Mouse (Mus musculus) MEL (cell line): Measurements from ENCODE around the gene Gm21973. TPM values are rescaled to one million over a fixed set of nuclear protein-coding genes. Genes with fewer than 3 reads are reported as not detected.

Source experiments
- DNase-seq: peaks from one replicate; pipeline ENCODE4 v3.0.0; 2011; ENCODE audit warnings: low read depth, low spot score
- H3K27ac ChIP-seq: 2 replicates; pipeline ENCODE4 v1.5.1; 2012; ENCODE audit warnings: low read depth, mild to moderate bottlenecking, control low read depth, low read length, moderate library complexity; ENCODE audit not compliant: control insufficient read depth
- H3K27me3 ChIP-seq, 2 experiments: fragments of 150-350 bp in 1 of 2; sonication (generic) in 1 of 2; 2 replicates each; pipeline ENCODE4 v1.6.1; 2012; ENCODE audit warnings: low read length in 2 of 2, mild to moderate bottlenecking in 2 of 2, improper control_type of control experiment in 1 of 2, moderate library complexity in 1 of 2; ENCODE audit not compliant: insufficient read depth in 2 of 2, control insufficient read depth in 1 of 2
- H3K36me3 ChIP-seq, 2 experiments: 2 replicates each; pipeline ENCODE4 v1.6.1; 2012 to 2014; ENCODE audit warnings: low read length in 2 of 2, improper control_type of control experiment in 1 of 2, inconsistent platforms in 1 of 2, mild to moderate bottlenecking in 1 of 2; ENCODE audit not compliant: insufficient read depth in 2 of 2, control insufficient read depth in 1 of 2
- H3K4me1 ChIP-seq, 2 experiments: fragments of 150-350 bp in 1 of 2; sonication (generic) in 1 of 2; 2 replicates each; pipeline ENCODE4 v1.6.1; 2012; ENCODE audit warnings: low read length in 2 of 2, improper control_type of control experiment in 1 of 2, mild to moderate bottlenecking in 1 of 2; ENCODE audit not compliant: insufficient read depth in 2 of 2, control insufficient read depth in 1 of 2
- H3K4me3 ChIP-seq, 2 experiments: fragments of 150-350 bp in 1 of 2; sonication (generic) in 1 of 2; 2 replicates each; pipeline ENCODE4 v1.5.1; 2012; ENCODE audit warnings: low read depth in 2 of 2, low read length in 2 of 2, mild to moderate bottlenecking in 2 of 2, moderate library complexity in 2 of 2, control low read depth in 1 of 2, improper control_type of control experiment in 1 of 2; ENCODE audit not compliant: control insufficient read depth in 1 of 2, insufficient read depth in 1 of 2
- H3K79me2 ChIP-seq: 2 replicates; pipeline ENCODE4 v1.6.1; 2012; ENCODE audit warnings: mild to moderate bottlenecking, low read length, moderate library complexity; ENCODE audit not compliant: control insufficient read depth, poor library complexity, insufficient read depth
- H3K9ac ChIP-seq: 2 replicates; pipeline ENCODE4 v1.6.1; 2012; ENCODE audit warnings: low read depth, mild to moderate bottlenecking, control low read depth, low read length, moderate library complexity; ENCODE audit not compliant: control insufficient read depth, poor library complexity, severe bottlenecking
- H3K9me3 ChIP-seq: fragments of 150-350 bp; sonication (generic); replicated peaks from 2 replicates; pipeline ENCODE4 v1.6.1; 2012; ENCODE audit warnings: mild to moderate bottlenecking, low read length, improper control_type of control experiment, moderate library complexity; ENCODE audit not compliant: insufficient read depth
- BHLHE40 ChIP-seq: IDR thresholded peaks from 2 replicates; pipeline ENCODE4 v1.6.1; 2012; ENCODE audit warnings: low read depth, mild to moderate bottlenecking, inconsistent platforms, low read length, improper control_type of control experiment, borderline replicate concordance
- CHD1 ChIP-seq: IDR thresholded peaks from 2 replicates; pipeline ENCODE4 v1.6.1; 2012; ENCODE audit warnings: low read depth, mild to moderate bottlenecking, inconsistent platforms, low read length, improper control_type of control experiment
- CTCF ChIP-seq, 3 experiments: IDR thresholded peaks in 2 of 3; conservative IDR thresholded peaks in 1 of 3; 2 replicates each; pipeline ENCODE4 v1.5.1; 2011 to 2012; ENCODE audit warnings: low read length in 3 of 3, low read depth in 2 of 3, mild to moderate bottlenecking in 2 of 3, improper control_type of control experiment in 1 of 3, inconsistent platforms in 1 of 3, mixed read lengths in 1 of 3, moderate library complexity in 1 of 3; ENCODE audit not compliant: control insufficient read depth in 1 of 3, insufficient read depth in 1 of 3, poor library complexity in 1 of 3, severe bottlenecking in 1 of 3
- EP300 ChIP-seq, 2 experiments: IDR thresholded peaks; 2 replicates each; pipeline ENCODE4 v1.6.1; 2011; ENCODE audit warnings: improper control_type of control experiment in 2 of 2, low read length in 2 of 2, low read depth in 1 of 2, mild to moderate bottlenecking in 1 of 2
- ETS1 ChIP-seq: IDR thresholded peaks from 2 replicates; pipeline ENCODE4 v1.6.1; 2012; ENCODE audit warnings: low read depth, mild to moderate bottlenecking, inconsistent platforms, low read length, improper control_type of control experiment, moderate library complexity
- GABPA ChIP-seq: IDR thresholded peaks from 2 replicates; pipeline ENCODE4 v1.6.1; 2012; ENCODE audit warnings: low read depth, mild to moderate bottlenecking, inconsistent platforms, low read length, improper control_type of control experiment, moderate library complexity
- MAFK ChIP-seq: IDR thresholded peaks from 2 replicates; pipeline ENCODE4 v1.6.1; 2011; ENCODE audit warnings: low read depth, mild to moderate bottlenecking, low read length, improper control_type of control experiment, borderline replicate concordance
- MAZ ChIP-seq: IDR thresholded peaks from 2 replicates; pipeline ENCODE4 v1.6.1; 2012; ENCODE audit warnings: low read depth, mild to moderate bottlenecking, inconsistent platforms, low read length, improper control_type of control experiment
- MYB ChIP-seq: IDR thresholded peaks from 2 replicates; pipeline ENCODE4 v1.6.1; 2011; ENCODE audit warnings: mild to moderate bottlenecking, low read depth, low read length, improper control_type of control experiment
- MYC ChIP-seq: IDR thresholded peaks from 2 replicates; pipeline ENCODE4 v1.6.1; 2011; ENCODE audit warnings: low read depth, mild to moderate bottlenecking, low read length, improper control_type of control experiment, moderate library complexity
- NRF1 ChIP-seq: IDR thresholded peaks from 2 replicates; pipeline ENCODE4 v1.6.1; 2014; ENCODE audit warnings: low read depth, mild to moderate bottlenecking, inconsistent platforms, low read length, improper control_type of control experiment, moderate library complexity; ENCODE audit not compliant: poor library complexity, insufficient read depth, severe bottlenecking
- SMC3 ChIP-seq: IDR thresholded peaks from 2 replicates; pipeline ENCODE4 v1.6.1; 2011; ENCODE audit warnings: low read depth, low read length, improper control_type of control experiment
- TBP ChIP-seq: IDR thresholded peaks from 2 replicates; pipeline ENCODE4 v1.8.0; 2011; ENCODE audit warnings: low read depth, low read length, improper control_type of control experiment
- TCF12 ChIP-seq: IDR thresholded peaks from 2 replicates; pipeline ENCODE4 v1.6.1; 2014; ENCODE audit warnings: low read depth, mild to moderate bottlenecking, inconsistent platforms, low read length, improper control_type of control experiment, moderate library complexity
- USF1 ChIP-seq: IDR thresholded peaks from 2 replicates; pipeline ENCODE4 v1.6.1; 2014; ENCODE audit warnings: low read depth, mild to moderate bottlenecking, inconsistent platforms, low read length, improper control_type of control experiment, moderate library complexity
- ZKSCAN1 ChIP-seq: IDR thresholded peaks from 2 replicates; pipeline ENCODE4 v1.6.1; 2012; ENCODE audit warnings: low read depth, mild to moderate bottlenecking, inconsistent platforms, low read length, improper control_type of control experiment, moderate library complexity
- ZMIZ1 ChIP-seq: IDR thresholded peaks from 2 replicates; pipeline ENCODE4 v1.6.1; 2012; ENCODE audit warnings: low read depth, mild to moderate bottlenecking, inconsistent platforms, low read length, improper control_type of control experiment, moderate library complexity
- ZNF384 ChIP-seq: IDR thresholded peaks from 2 replicates; pipeline ENCODE4 v1.6.1; 2012; ENCODE audit warnings: low read depth, mild to moderate bottlenecking, inconsistent platforms, low read length, improper control_type of control experiment
- polyA plus RNA-seq, 2 experiments: library from polyadenylated mRNA; stranded (reverse) in 1 of 2; unstranded in 1 of 2; fragments of >175 nt in 1 of 2; fragments of >200 nt in 1 of 2; gene quantifications; 2 replicates each; pipeline versions ENCODE4 v1.2.1 to v1.2.4; 2012; ENCODE audit warnings: low replicate concordance in 2 of 2, low read depth in 1 of 2; ENCODE audit not compliant: insufficient read length in 2 of 2, insufficient read depth in 1 of 2, missing spikeins in 1 of 2
- total RNA-seq: library from RNA; depleted of rRNA; stranded (reverse); fragments of 300-350 nt; gene quantifications from 2 replicates; pipeline ENCODE4 v1.2.3, GENCODE M21; 2012; rRNA removed

Gm21973 gene
- total and polyA plus RNA-seq, 3 experiments = not detected

- no peaks in the 10 kb centered on the region for H3K79me2 ChIP-seq
- H3K36me3 ChIP-seq = no peaks in the 10 kb centered on the region; a peak in 1 of 4 replicates
- no peaks in the 10 kb centered on the region for H3K27me3 ChIP-seq
- no peak overlapping the region for H3K4me3 ChIP-seq
- H3K9ac ChIP-seq = no peak overlapping the region
- DNase-seq = no peak
- no peaks in the 10 kb centered on the region for H3K9me3 ChIP-seq
- no peak for TF ChIP-seq MYC
- no peak for TF ChIP-seq CTCF (IDR thresholded peaks at IDR 0.05 in 2 of 3, conservative IDR thresholded peaks at IDR 0.05 in 1 of 3; ENCODE audit: control insufficient read depth in 1 of 3, insufficient read depth in 1 of 3, low read depth in 2 of 3, low read length in 3 of 3, poor library complexity in 1 of 3, severe bottlenecking in 1 of 3)
- TF ChIP-seq MYB = no peak
- TF ChIP-seq ETS1 = no peak
- TF ChIP-seq USF1 = no peak
- TF ChIP-seq SMC3 = no peak
- TF ChIP-seq TBP = no peak
- no peak for TF ChIP-seq GABPA
- TF ChIP-seq ZMIZ1 = no peak
- H3K27ac ChIP-seq = no peak overlapping the region
- H3K4me1 ChIP-seq = no peaks in the 10 kb centered on the region
Measured at GRCm38 (mm10) chr15:10421138-10421784, 96.1 kb downstream of the Gm21973 start.

GRCm38 (mm10) chr15:10421785-10422144 lies 96.6 kb downstream of the Gm21973 start:
- H3K79me2 ChIP-seq = no peaks in the 10 kb centered on the region
- no peak overlapping the region for H3K27ac ChIP-seq
- H3K4me1 ChIP-seq = no peaks in the 10 kb centered on the region
- H3K36me3 ChIP-seq = no peaks in the 10 kb centered on the region; a peak in 1 of 4 replicates
- no peaks in the 10 kb centered on the region for H3K9me3 ChIP-seq
- no peak for DNase-seq
- H3K27me3 ChIP-seq = no peaks in the 10 kb centered on the region
- H3K9ac ChIP-seq = no peak overlapping the region
- TF ChIP-seq SMC3 (no peak), NRF1 (no peak), ZMIZ1 (no peak), MYB (no peak), MAFK (no peak), BHLHE40 (no peak), ZNF384 (no peak), CHD1 (no peak), MAZ (no peak), EP300 (IDR thresholded peaks at IDR 0.05; ENCODE audit: low read depth in 1 of 2, low read length in 2 of 2) (no peak), ETS1 (no peak), TCF12 (no peak), ZKSCAN1 (no peak)
- H3K4me3 ChIP-seq = no peak overlapping the region

Other genes starting within 250 kb of the Gm21973 start
- gene Prlr, start 148.1 kb upstream of the Gm21973 start, total RNA-seq = not detected in 2 replicates
- not detected for gene Prlr, start 148.1 kb upstream of the Gm21973 start, polyA plus RNA-seq
- not detected in 2 replicates for gene Agxt2, start 33.2 kb downstream of the Gm21973 start, total RNA-seq
- gene Agxt2, start 33.2 kb downstream of the Gm21973 start, polyA plus RNA-seq = not detected
- gene Dnajc21, start 145.1 kb downstream of the Gm21973 start, total RNA-seq = 40.8 and 44.0 TPM in 2 replicates
- gene Dnajc21, start 145.1 kb downstream of the Gm21973 start, polyA plus RNA-seq = 100 to 1,000 TPM in 1 of 2 experiments, 10 to 100 TPM in 1; 83.6 to 136 TPM
- gene Brix1, start 160.6 kb downstream of the Gm21973 start, total RNA-seq = 57.5 and 66.6 TPM in 2 replicates
- gene Brix1, start 160.6 kb downstream of the Gm21973 start, polyA plus RNA-seq = 100 to 1,000 TPM in 1 of 2 experiments, 10 to 100 TPM in 1; 72.9 to 319 TPM
- 45.7 and 47.0 TPM in 2 replicates for gene Rad1, start 160.6 kb downstream of the Gm21973 start, total RNA-seq
- 10 to 100 TPM in 1 of 2 experiments, not detected in 1; 34.6 TPM for gene Rad1, start 160.6 kb downstream of the Gm21973 start, polyA plus RNA-seq
- gene Ttc23l, start 233.3 kb downstream of the Gm21973 start, total RNA-seq = not detected in 2 replicates
- gene Ttc23l, start 233.3 kb downstream of the Gm21973 start, polyA plus RNA-seq = not detected